Comparison of ENCODE assay signal across 8 mouse cellular contexts in genomic region chr5:140607836-140608633, GRCm38 (mm10). TPM values are rescaled to one million over a fixed set of nuclear protein-coding genes. Genes with fewer than 3 reads are reported as not detected.
DNase-seq lines count a peak whose midpoint lies in the region; ATAC-seq and TF ChIP-seq lines count a peak whose summit lies in the region.

No protein-coding gene starts in this region.

- H3K9me3 ChIP-seq in G1E (replicated peaks): peaks cover 17% of the 10 kb centered on the region
- no peaks in the 10 kb centered on the region for H3K9me3 ChIP-seq in heart, embryonic 11.5 days (replicated peaks; ENCODE audit: control insufficient read depth, low read length)
- H3K9me3 ChIP-seq in liver, embryonic 13.5 days (replicated peaks): no peaks in the 10 kb centered on the region

- WGBS in heart, adult 2 months: 3% methylated on average over 16 of the region's 17 CpGs
- WGBS in heart, embryonic 11.5 days (ENCODE audit: insufficient replicate concordance): 3% methylated on average over 17 of the region's 17 CpGs
- 1% methylated on average over 17 of the region's 17 CpGs for WGBS in liver, embryonic 13.5 days (ENCODE audit: insufficient replicate concordance)
- WGBS in olfactory bulb, adult 2 months: 8% methylated on average over 17 of the region's 17 CpGs

- H3K27ac ChIP-seq in heart, adult 2 months: peak overlapping the region; percentile 83
- no peak overlapping the region; the same call in 1 of the 2 replicates for H3K27ac ChIP-seq in heart, embryonic 11.5 days (ENCODE audit: low read depth, low read length)
- peak overlapping the region; percentile 81 for H3K27ac ChIP-seq in liver, embryonic 13.5 days
- peak overlapping the region; percentile 23; the same call in 1 of the 2 replicates for H3K27ac ChIP-seq in olfactory bulb, adult 2 months (ENCODE audit: insufficient read depth, low read depth, low read length)

- no peaks in the 10 kb centered on the region for H3K36me3 ChIP-seq in heart, adult 2 months (ENCODE audit: control insufficient read depth, insufficient read depth, low read length)
- H3K36me3 ChIP-seq in G1E (replicated peaks): peaks cover 15% of the 10 kb centered on the region
- H3K36me3 ChIP-seq in heart, embryonic 11.5 days (ENCODE audit: control insufficient read depth, insufficient read depth, low read length): no peaks in the 10 kb centered on the region
- H3K36me3 ChIP-seq in liver, embryonic 13.5 days: peaks cover 20% of the 10 kb centered on the region

- no peak for ATAC-seq in G1E (ENCODE audit: extremely low read depth, insufficient number of reproducible peaks, low FRiP score, poor library complexity, severe bottlenecking)
- no peak for ATAC-seq in heart, embryonic 11.5 days (replicated peaks; ENCODE audit: insufficient number of reproducible peaks, low FRiP score, low TSS enrichment)
- ATAC-seq in liver, embryonic 13.5 days (ENCODE audit: low read depth): peak; percentile 8; the same call in 1 of the 2 replicates

- peak overlapping the region; percentile 84 for H3K4me2 ChIP-seq in heart, embryonic 11.5 days
- H3K4me2 ChIP-seq in liver, embryonic 13.5 days: peak overlapping the region; percentile 87

- DNase-seq in heart, adult 2 months: peak in 1 of 2 experiments; percentile 42
- no peak for DNase-seq in heart, postnatal 25 days (ENCODE audit: low spot score)
- no peak for DNase-seq in G1E (ENCODE audit: low spot score)
- DNase-seq in liver, embryonic 13.5 days: no peak
- DNase-seq in gastrocnemius, postnatal 25 days: no peak
- no peak for DNase-seq in right cerebral cortex, adult 2 months (ENCODE audit: low spot score in 2 of 2)

- TF ChIP-seq EP300 in heart, adult 2 months (IDR thresholded peaks at IDR 0.05; ENCODE audit: insufficient read depth, low read depth, low read length): no peak

- no peak for TF ChIP-seq CTCF in heart, adult 2 months (IDR thresholded peaks at IDR 0.05)
- TF ChIP-seq CTCF in G1E (IDR thresholded peaks at IDR 0.05; ENCODE audit: low read depth, low read length): no peak
- no peak for TF ChIP-seq CTCF in olfactory bulb, adult 2 months (IDR thresholded peaks at IDR 0.05; ENCODE audit: insufficient read depth, low read depth, low read length)

- intact Hi-C loops in heart, adult 2 months (cut with DNase I): loop anchor here (2.0 kb wide), 1 partner anchor 39 kb away; no protein-coding TSS in a partner anchor
- intact Hi-C loops in heart, postnatal 25 days (cut with DNase I): no loop called here

- peaks cover 11% of the 10 kb centered on the region for H3K4me1 ChIP-seq in heart, adult 2 months (ENCODE audit: control insufficient read depth, insufficient read depth, low read length)
- peaks cover 66% of the 10 kb centered on the region for H3K4me1 ChIP-seq in G1E (ENCODE audit: insufficient read depth, low read depth, low read length)
- peaks cover 46% of the 10 kb centered on the region for H3K4me1 ChIP-seq in heart, embryonic 11.5 days (ENCODE audit: control insufficient read depth, insufficient read depth, low read length)
- peaks cover 86% of the 10 kb centered on the region for H3K4me1 ChIP-seq in liver, embryonic 13.5 days (replicated peaks)
- H3K4me1 ChIP-seq in olfactory bulb, adult 2 months (ENCODE audit: control insufficient read depth, insufficient read depth, low read length): peaks cover 58% of the 10 kb centered on the region

- peak overlapping the region; percentile 75 for H3K9ac ChIP-seq in heart, adult 2 months (ENCODE audit: low read depth, low read length)
- peak overlapping the region; percentile 64 for H3K9ac ChIP-seq in heart, embryonic 11.5 days (ENCODE audit: low read depth, low read length)
- peak overlapping the region; percentile 86 for H3K9ac ChIP-seq in liver, embryonic 13.5 days

- no peak for TF ChIP-seq POLR2A in heart, adult 2 months (IDR thresholded peaks at IDR 0.05; ENCODE audit: insufficient read depth, low read depth, low read length)
- no peak for TF ChIP-seq POLR2A in olfactory bulb, adult 2 months (IDR thresholded peaks at IDR 0.05; ENCODE audit: insufficient read depth, low read depth, low read length)

- H3K79me2 ChIP-seq in heart, adult 2 months (replicated peaks; ENCODE audit: control insufficient read depth, insufficient read depth, low read length): no peaks in the 10 kb centered on the region

- H3K4me3 ChIP-seq in heart, adult 2 months: peak overlapping the region; percentile 81
- peak overlapping the region; percentile 67 for H3K4me3 ChIP-seq in G1E (ENCODE audit: low read depth, low read length)
- peak overlapping the region; percentile 50 for H3K4me3 ChIP-seq in heart, embryonic 11.5 days (ENCODE audit: low read depth, low read length)
- H3K4me3 ChIP-seq in liver, embryonic 13.5 days (replicated peaks): peak overlapping the region; percentile 75
- peak overlapping the region; percentile 50 for H3K4me3 ChIP-seq in olfactory bulb, adult 2 months (ENCODE audit: insufficient read depth, low read depth, low read length)

- no peaks in the 10 kb centered on the region for H3K27me3 ChIP-seq in heart, adult 2 months (ENCODE audit: control insufficient read depth, insufficient read depth, low read length)
- H3K27me3 ChIP-seq in G1E (ENCODE audit: insufficient read depth, low read length): peaks cover 69% of the 10 kb centered on the region
- H3K27me3 ChIP-seq in heart, embryonic 11.5 days (ENCODE audit: control insufficient read depth, insufficient read depth, low read length): peaks cover 88% of the 10 kb centered on the region
- peaks cover 82% of the 10 kb centered on the region for H3K27me3 ChIP-seq in liver, embryonic 13.5 days

RNA-seq across cellular contexts. Expression of gene Lfng, which starts 0.9 kb away (rescaled TPM):
- total RNA-seq in heart, adult 2 months (2021): 10 to 100 TPM in 1 of 2 experiments, 1 to 10 TPM in 1; 7.4 to 11.5 TPM
- 18.4 and 23.1 TPM in 2 replicates for polyA plus RNA-seq in heart, adult 2 months (2012; rRNA removed)
- total RNA-seq in heart, postnatal 25 days (2021): 10 to 100 TPM in 1 of 2 experiments, 1 to 10 TPM in 1; 7.3 to 10.8 TPM
- total RNA-seq in G1E (2014; fragmentation: Nextera tagmentation) (3.1 and 4.3 TPM in 2 replicates), G1E (2017) (11.4 and 15.2 TPM in 2 replicates)
- polyA plus RNA-seq in G1E (2012): 11.2 and 12.0 TPM in 2 replicates
- polyA plus RNA-seq in heart, embryonic 11.5 days (2014; fragmentation: Nextera tagmentation; extraction: Ambion mirVana): 2.8 and 3.3 TPM in 2 replicates
- polyA plus RNA-seq in liver, embryonic 13.5 days (2015; fragmentation: Nextera tagmentation; extraction: Ambion mirVana): 7.6 and 8.0 TPM in 2 replicates
- polyA plus RNA-seq in olfactory bulb, adult 2 months (2012; ENCODE audit: insufficient read depth, insufficient read length, low replicate concordance, missing spikeins): not detected in 2 replicates
- 1 to 10 TPM; 2.7 to 5.5 TPM for total RNA-seq in gastrocnemius, postnatal 25 days (2021)

RNA-seq across cellular contexts. Expression of gene Ttyh3, which starts 40.8 kb away (rescaled TPM):
- 10 to 100 TPM; 10.6 to 11.0 TPM for total RNA-seq in heart, adult 2 months (2021)
- 13.9 and 14.6 TPM in 2 replicates for polyA plus RNA-seq in heart, adult 2 months (2012; rRNA removed)
- 10 to 100 TPM; 15.6 to 18.6 TPM for total RNA-seq in heart, postnatal 25 days (2021)
- total RNA-seq in G1E (2014; fragmentation: Nextera tagmentation) (68.7 and 71.0 TPM in 2 replicates), G1E (2017) (8.0 and 9.8 TPM in 2 replicates)
- polyA plus RNA-seq in G1E (2012): 99.4 and 100 TPM in 2 replicates
- polyA plus RNA-seq in heart, embryonic 11.5 days (2014; fragmentation: Nextera tagmentation; extraction: Ambion mirVana): 26.7 and 28.8 TPM in 2 replicates
- 4.8 and 4.9 TPM in 2 replicates for polyA plus RNA-seq in liver, embryonic 13.5 days (2015; fragmentation: Nextera tagmentation; extraction: Ambion mirVana)
- polyA plus RNA-seq in olfactory bulb, adult 2 months (2012; ENCODE audit: insufficient read depth, insufficient read length, low replicate concordance, missing spikeins): not detected in 2 replicates
- total RNA-seq in gastrocnemius, postnatal 25 days (2021): 1 to 10 TPM; 6.1 to 7.8 TPM

RNA-seq across cellular contexts. Expression of gene Grifin, which starts 43.2 kb away (rescaled TPM):
- not detected for total RNA-seq in heart, adult 2 months (2021)
- polyA plus RNA-seq in heart, adult 2 months (2012; rRNA removed): not detected in 2 replicates
- total RNA-seq in heart, postnatal 25 days (2021): not detected
- total RNA-seq in G1E (2014; fragmentation: Nextera tagmentation) (not detected in 2 replicates), G1E (2017) (not detected in 2 replicates)
- polyA plus RNA-seq in G1E (2012): not detected in 2 replicates
- polyA plus RNA-seq in heart, embryonic 11.5 days (2014; fragmentation: Nextera tagmentation; extraction: Ambion mirVana): 0.74 TPM in 1 of 2 replicates, not detected in the other
- polyA plus RNA-seq in liver, embryonic 13.5 days (2015; fragmentation: Nextera tagmentation; extraction: Ambion mirVana): 4.6 and 4.9 TPM in 2 replicates
- not detected in 2 replicates for polyA plus RNA-seq in olfactory bulb, adult 2 months (2012; ENCODE audit: insufficient read depth, insufficient read length, low replicate concordance, missing spikeins)
- total RNA-seq in gastrocnemius, postnatal 25 days (2021): not detected
